Mouse (Mus musculus): ENCODE measurements at regions not wholly inside any gene's neighbourhood (a gene's known extent, or its start where the extent isn't known, plus 50 kb on each side); places are given as distances from the start of the nearest gene placed in this dataset.

GRCm38 (mm10) chr14:120626223-120626935 is 148.1 kb downstream of the Rap2a start:
- no peak for TF ChIP-seq CTCF (IDR thresholded peaks at IDR 0.05; ENCODE audit: borderline replicate concordance, extremely low read depth, insufficient read depth, insufficient read length)
- TF ChIP-seq POLR2A (IDR thresholded peaks at IDR 0.05; ENCODE audit: borderline replicate concordance, extremely low read depth, insufficient read depth, insufficient read length, poor library complexity, severe bottlenecking), result no peak

All from brain, embryonic 14.5 days (tissue).